Mouse (Mus musculus): ENCODE measurements around the gene Prkch. TPM values are rescaled to one million over a fixed set of nuclear protein-coding genes. Genes with fewer than 3 reads are reported as not detected.

Gene Prkch
- total and polyA plus RNA-seq, 3 experiments, result 0.33 TPM; not detected in 2

GRCm38 (mm10) chr12:73585850-73586249 is 1.3 kb downstream of the Prkch start:
- H3K27me3 ChIP-seq (ENCODE audit: insufficient read depth, low read length), result peaks cover 6% of the 10 kb centered on the region; the same call in 1 of the 2 replicates
- TF ChIP-seq GATA1 (IDR thresholded peaks at IDR 0.05; ENCODE audit: borderline replicate concordance, low read length) (no peak), GATA2 (IDR thresholded peaks at IDR 0.05; ENCODE audit: borderline replicate concordance, low read depth, low read length) (no peak), POLR2AphosphoS5 (IDR thresholded peaks at IDR 0.05; ENCODE audit: insufficient replicate concordance, low read depth, low read length) (no peak), TAL1 (conservative IDR thresholded peaks at IDR 0.05; ENCODE audit: low read depth, low read length) (no peak), CTCF (IDR thresholded peaks at IDR 0.05; ENCODE audit: low read depth, low read length) (no peak)
- no peak for ATAC-seq (ENCODE audit: extremely low read depth, insufficient number of reproducible peaks, low FRiP score, poor library complexity, severe bottlenecking)
- DNase-seq (ENCODE audit: low spot score), result no peak
- no peaks in the 10 kb centered on the region for H3K36me3 ChIP-seq (replicated peaks)
- H3K9me3 ChIP-seq (replicated peaks), result peaks cover 24% of the 10 kb centered on the region
- no peak overlapping the region for H3K4me3 ChIP-seq (ENCODE audit: low read depth, low read length)
- H3K4me1 ChIP-seq (ENCODE audit: insufficient read depth, low read depth, low read length), result no peaks in the 10 kb centered on the region

- ATAC-seq (ENCODE audit: extremely low read depth, insufficient number of reproducible peaks, low FRiP score, poor library complexity, severe bottlenecking), result no peak
- TF ChIP-seq POLR2AphosphoS5 (IDR thresholded peaks at IDR 0.05; ENCODE audit: insufficient replicate concordance, low read depth, low read length) (no peak), TAL1 (conservative IDR thresholded peaks at IDR 0.05; ENCODE audit: low read depth, low read length) (no peak), GATA1 (IDR thresholded peaks at IDR 0.05; ENCODE audit: borderline replicate concordance, low read length) (no peak), GATA2 (IDR thresholded peaks at IDR 0.05; ENCODE audit: borderline replicate concordance, low read depth, low read length) (no peak), CTCF (IDR thresholded peaks at IDR 0.05; ENCODE audit: low read depth, low read length) (no peak)
- Histone ChIP-seq H3K36me3 (replicated peaks) (no peaks in the 10 kb centered on the region), H3K9me3 (replicated peaks) (peaks cover 20% of the 10 kb centered on the region), H3K4me3 (ENCODE audit: low read depth, low read length) (no peak overlapping the region), H3K4me1 (ENCODE audit: insufficient read depth, low read depth, low read length) (no peaks in the 10 kb centered on the region), H3K27me3 (ENCODE audit: insufficient read depth, low read length) (peaks cover 6% of the 10 kb centered on the region; the same call in 1 of the 2 replicates)
- DNase-seq (ENCODE audit: low spot score), result no peak
These were observed 2.7 kb downstream of the Prkch start for GRCm38 (mm10) chr12:73587262-73587661.

GRCm38 (mm10) chr12:73590627-73591276 is 6.2 kb downstream of the Prkch start:
- Histone ChIP-seq H3K9me3 (replicated peaks) (peaks cover 6% of the 10 kb centered on the region), H3K4me3 (ENCODE audit: low read depth, low read length) (no peak overlapping the region), H3K36me3 (replicated peaks) (no peaks in the 10 kb centered on the region), H3K27me3 (ENCODE audit: insufficient read depth, low read length) (no peaks in the 10 kb centered on the region), H3K4me1 (ENCODE audit: insufficient read depth, low read depth, low read length) (no peaks in the 10 kb centered on the region)
- no peak for DNase-seq (ENCODE audit: low spot score)
- ATAC-seq (ENCODE audit: extremely low read depth, insufficient number of reproducible peaks, low FRiP score, poor library complexity, severe bottlenecking), result no peak
- TF ChIP-seq POLR2AphosphoS5 (IDR thresholded peaks at IDR 0.05; ENCODE audit: insufficient replicate concordance, low read depth, low read length), result no peak

- TF ChIP-seq TAL1 (conservative IDR thresholded peaks at IDR 0.05; ENCODE audit: low read depth, low read length) (no peak), GATA1 (IDR thresholded peaks at IDR 0.05; ENCODE audit: borderline replicate concordance, low read length) (no peak), GATA2 (IDR thresholded peaks at IDR 0.05; ENCODE audit: borderline replicate concordance, low read depth, low read length) (no peak), POLR2AphosphoS5 (IDR thresholded peaks at IDR 0.05; ENCODE audit: insufficient replicate concordance, low read depth, low read length) (no peak), CTCF (IDR thresholded peaks at IDR 0.05; ENCODE audit: low read depth, low read length) (no peak)
- ATAC-seq (ENCODE audit: extremely low read depth, insufficient number of reproducible peaks, low FRiP score, poor library complexity, severe bottlenecking) (no peak), DNase-seq (ENCODE audit: low spot score) (no peak)
- no peaks in the 10 kb centered on the region for H3K27me3 ChIP-seq (ENCODE audit: insufficient read depth, low read length)
- peaks cover 6% of the 10 kb centered on the region for H3K9me3 ChIP-seq (replicated peaks)
- H3K4me1 ChIP-seq (ENCODE audit: insufficient read depth, low read depth, low read length), result no peaks in the 10 kb centered on the region
- H3K4me3 ChIP-seq (ENCODE audit: low read depth, low read length), result no peak overlapping the region
- H3K36me3 ChIP-seq (replicated peaks), result no peaks in the 10 kb centered on the region
These were observed 7.0 kb downstream of the Prkch start for GRCm38 (mm10) chr12:73591625-73592024.

- DNase-seq (ENCODE audit: low spot score), result no peak
- H3K36me3 ChIP-seq (replicated peaks), result no peaks in the 10 kb centered on the region
- H3K4me3 ChIP-seq (ENCODE audit: low read depth, low read length), result no peak overlapping the region
- H3K4me1 ChIP-seq (ENCODE audit: insufficient read depth, low read depth, low read length), result 0 out of 2 replicates have a peak, but pooled peaks cover 4% of the 10 kb centered on the region
- ATAC-seq (ENCODE audit: extremely low read depth, insufficient number of reproducible peaks, low FRiP score, poor library complexity, severe bottlenecking), result no peak
- no peaks in the 10 kb centered on the region for H3K27me3 ChIP-seq (ENCODE audit: insufficient read depth, low read length)
- peaks cover 8% of the 10 kb centered on the region for H3K9me3 ChIP-seq (replicated peaks)
- TF ChIP-seq CTCF (IDR thresholded peaks at IDR 0.05; ENCODE audit: low read depth, low read length), result no peak
- no peak for TF ChIP-seq TAL1 (conservative IDR thresholded peaks at IDR 0.05; ENCODE audit: low read depth, low read length)
- no peak for TF ChIP-seq GATA2 (IDR thresholded peaks at IDR 0.05; ENCODE audit: borderline replicate concordance, low read depth, low read length)
- no peak for TF ChIP-seq POLR2AphosphoS5 (IDR thresholded peaks at IDR 0.05; ENCODE audit: insufficient replicate concordance, low read depth, low read length)
- TF ChIP-seq GATA1 (IDR thresholded peaks at IDR 0.05; ENCODE audit: borderline replicate concordance, low read length), result no peak
These were observed 8.6 kb downstream of the Prkch start for GRCm38 (mm10) chr12:73593021-73593798.

- no peak overlapping the region for H3K4me3 ChIP-seq (ENCODE audit: low read depth, low read length)
- no peak for DNase-seq (ENCODE audit: low spot score)
- no peaks in the 10 kb centered on the region for H3K36me3 ChIP-seq (replicated peaks)
- ATAC-seq (ENCODE audit: extremely low read depth, insufficient number of reproducible peaks, low FRiP score, poor library complexity, severe bottlenecking), result no peak
- TF ChIP-seq CTCF (IDR thresholded peaks at IDR 0.05; ENCODE audit: low read depth, low read length) (no peak), TAL1 (conservative IDR thresholded peaks at IDR 0.05; ENCODE audit: low read depth, low read length) (no peak), POLR2AphosphoS5 (IDR thresholded peaks at IDR 0.05; ENCODE audit: insufficient replicate concordance, low read depth, low read length) (no peak), GATA2 (IDR thresholded peaks at IDR 0.05; ENCODE audit: borderline replicate concordance, low read depth, low read length) (no peak), GATA1 (IDR thresholded peaks at IDR 0.05; ENCODE audit: borderline replicate concordance, low read length) (no peak)
- H3K4me1 ChIP-seq (ENCODE audit: insufficient read depth, low read depth, low read length), result 0 out of 2 replicates have a peak, but pooled peaks cover 5% of the 10 kb centered on the region
- no peaks in the 10 kb centered on the region for H3K27me3 ChIP-seq (ENCODE audit: insufficient read depth, low read length)
- H3K9me3 ChIP-seq (replicated peaks), result peaks cover 8% of the 10 kb centered on the region
These were observed 9.7 kb downstream of the Prkch start for GRCm38 (mm10) chr12:73594177-73594745.
